Mouse (Mus musculus) left cerebral cortex, adult 9 months (tissue): ENCODE measurements around the gene Mlh1.

Experiments used
- DNase-seq, 2 experiments: peaks; one replicate each; pipeline ENCODE4 v3.0.0; 2022; ENCODE audit warnings: low spot score in 2 of 2

Gene Mlh1

GRCm38 (mm10) chr9:111285676-111286075 lies 14.1 kb upstream of the Mlh1 start:
- no peak for DNase-seq

GRCm38 (mm10) chr9:111285061-111285460 lies 13.5 kb upstream of the Mlh1 start:
- DNase-seq: no peak

- DNase-seq: no peak
Measured at GRCm38 (mm10) chr9:111275156-111275555, 3.6 kb upstream of the Mlh1 start.

GRCm38 (mm10) chr9:111273958-111274357 lies 2.4 kb upstream of the Mlh1 start:
- DNase-seq: no peak

- DNase-seq: no peak
Measured at GRCm38 (mm10) chr9:111272996-111273785, 1.6 kb upstream of the Mlh1 start.

- no peak for DNase-seq
Measured at GRCm38 (mm10) chr9:111272356-111272755, 765 bp upstream of the Mlh1 start.

- DNase-seq: no peak
Measured at GRCm38 (mm10) chr9:111271056-111271433, 546 bp downstream of the Mlh1 start.

GRCm38 (mm10) chr9:111270606-111271005 lies 985 bp downstream of the Mlh1 start:
- no peak for DNase-seq

GRCm38 (mm10) chr9:111267998-111268397 lies 3.6 kb downstream of the Mlh1 start:
- no peak for DNase-seq

- DNase-seq: no peak
Measured at GRCm38 (mm10) chr9:111261356-111261755, 10.2 kb downstream of the Mlh1 start.

- peak; percentile 23 to 46 for DNase-seq
Measured at GRCm38 (mm10) chr9:111260360-111260985, 11.1 kb downstream of the Mlh1 start.

- no peak for DNase-seq
Measured at GRCm38 (mm10) chr9:111252161-111252869, 19.3 kb downstream of the Mlh1 start.

- peak in 1 of 2 experiments; percentile 19 for DNase-seq
Measured at GRCm38 (mm10) chr9:111247682-111248246, 23.8 kb downstream of the Mlh1 start.

GRCm38 (mm10) chr9:111245546-111245945 lies 26.0 kb downstream of the Mlh1 start:
- no peak for DNase-seq

- DNase-seq: no peak
Measured at GRCm38 (mm10) chr9:111243384-111243783, 28.2 kb downstream of the Mlh1 start.

- no peak for DNase-seq
Measured at GRCm38 (mm10) chr9:111239821-111240220, 31.8 kb downstream of the Mlh1 start.

- no peak for DNase-seq
Measured at GRCm38 (mm10) chr9:111237726-111238125, 33.9 kb downstream of the Mlh1 start.

GRCm38 (mm10) chr9:111234701-111235100 lies 36.9 kb downstream of the Mlh1 start:
- DNase-seq: no peak

GRCm38 (mm10) chr9:111228446-111228845 lies 43.1 kb downstream of the Mlh1 start:
- DNase-seq: no peak

GRCm38 (mm10) chr9:111223406-111223805 lies 48.2 kb downstream of the Mlh1 start:
- no peak for DNase-seq

GRCm38 (mm10) chr9:111221580-111221979 lies 50.0 kb downstream of the Mlh1 start:
- no peak for DNase-seq

GRCm38 (mm10) chr9:111220551-111221080 lies 51.0 kb downstream of the Mlh1 start:
- no peak for DNase-seq
